Mouse (Mus musculus): ENCODE measurements around the gene Lpin2. TPM values are rescaled to one million over a fixed set of nuclear protein-coding genes. Genes with fewer than 3 reads are reported as not detected.

Lpin2 gene
- polyA plus RNA-seq, 1 experiment: 7.6 TPM

- H3K4me3 ChIP-seq (replicated peaks): peak overlapping the region; percentile 83
- TF ChIP-seq FLI1 (IDR thresholded peaks at IDR 0.05; ENCODE audit: low read length) (no peak), GATA1 (IDR thresholded peaks at IDR 0.05; ENCODE audit: borderline replicate concordance, low read length) (no peak)
- peaks cover 91% of the 10 kb centered on the region for H3K4me1 ChIP-seq
Measured at GRCm38 (mm10) chr17:71195633-71196391, 13.5 kb downstream of the Lpin2 start.

GRCm38 (mm10) chr17:71196415-71196814 lies 14.1 kb downstream of the Lpin2 start:
- Histone ChIP-seq H3K4me1 (peaks cover 87% of the 10 kb centered on the region), H3K27me3 (replicated peaks) (no peaks in the 10 kb centered on the region), H3K9me3 (no peaks in the 10 kb centered on the region), H3K4me3 (replicated peaks) (no peak overlapping the region), H3K36me3 (replicated peaks; ENCODE audit: low read length) (peaks cover 41% of the 10 kb centered on the region)
- no peak for TF ChIP-seq GATA1 (IDR thresholded peaks at IDR 0.05; ENCODE audit: borderline replicate concordance, low read length)
- no peak for TF ChIP-seq FLI1 (IDR thresholded peaks at IDR 0.05; ENCODE audit: low read length)

More at GRCm38 (mm10) chr17:71195633-71196391, 13.5 kb downstream of the Lpin2 start:
- Histone ChIP-seq H3K27me3 (replicated peaks) (no peaks in the 10 kb centered on the region), H3K36me3 (replicated peaks; ENCODE audit: low read length) (peaks cover 38% of the 10 kb centered on the region), H3K9me3 (no peaks in the 10 kb centered on the region)

- TF ChIP-seq FLI1 (IDR thresholded peaks at IDR 0.05; ENCODE audit: low read length): no peak
- TF ChIP-seq GATA1 (IDR thresholded peaks at IDR 0.05; ENCODE audit: borderline replicate concordance, low read length): no peak
- H3K36me3 ChIP-seq (replicated peaks; ENCODE audit: low read length): peaks cover 60% of the 10 kb centered on the region
- no peaks in the 10 kb centered on the region for H3K27me3 ChIP-seq (replicated peaks)
- peaks cover 77% of the 10 kb centered on the region for H3K4me1 ChIP-seq
- H3K4me3 ChIP-seq (replicated peaks): no peak overlapping the region
- H3K9me3 ChIP-seq: no peaks in the 10 kb centered on the region
Measured at GRCm38 (mm10) chr17:71199346-71199745, 17.0 kb downstream of the Lpin2 start.

GRCm38 (mm10) chr17:71202136-71202535 lies 19.8 kb downstream of the Lpin2 start:
- TF ChIP-seq FLI1 (IDR thresholded peaks at IDR 0.05; ENCODE audit: low read length) (no peak), GATA1 (IDR thresholded peaks at IDR 0.05; ENCODE audit: borderline replicate concordance, low read length) (no peak)
- H3K36me3 ChIP-seq (replicated peaks; ENCODE audit: low read length): peaks cover 65% of the 10 kb centered on the region
- no peaks in the 10 kb centered on the region for H3K9me3 ChIP-seq
- H3K4me1 ChIP-seq: peaks cover 75% of the 10 kb centered on the region
- H3K4me3 ChIP-seq (replicated peaks): no peak overlapping the region
- no peaks in the 10 kb centered on the region for H3K27me3 ChIP-seq (replicated peaks)

- TF ChIP-seq GATA1 (IDR thresholded peaks at IDR 0.05; ENCODE audit: borderline replicate concordance, low read length) (no peak), FLI1 (IDR thresholded peaks at IDR 0.05; ENCODE audit: low read length) (no peak)
- no peaks in the 10 kb centered on the region for H3K9me3 ChIP-seq
- H3K4me1 ChIP-seq: peaks cover 80% of the 10 kb centered on the region
- H3K36me3 ChIP-seq (replicated peaks; ENCODE audit: low read length): peaks cover 67% of the 10 kb centered on the region
- no peaks in the 10 kb centered on the region for H3K27me3 ChIP-seq (replicated peaks)
- peak overlapping the region; percentile 83 for H3K4me3 ChIP-seq (replicated peaks)
Measured at GRCm38 (mm10) chr17:71203998-71204808, 21.8 kb downstream of the Lpin2 start.

- Histone ChIP-seq H3K4me1 (peaks cover 80% of the 10 kb centered on the region), H3K27me3 (replicated peaks) (no peaks in the 10 kb centered on the region), H3K9me3 (no peaks in the 10 kb centered on the region), H3K36me3 (replicated peaks; ENCODE audit: low read length) (peaks cover 62% of the 10 kb centered on the region), H3K4me3 (replicated peaks) (no peak overlapping the region)
- TF ChIP-seq FLI1 (IDR thresholded peaks at IDR 0.05; ENCODE audit: low read length) (no peak), GATA1 (IDR thresholded peaks at IDR 0.05; ENCODE audit: borderline replicate concordance, low read length) (no peak)
Measured at GRCm38 (mm10) chr17:71204809-71205091, 22.4 kb downstream of the Lpin2 start.

GRCm38 (mm10) chr17:71206136-71206893 lies 24.0 kb downstream of the Lpin2 start:
- Histone ChIP-seq H3K27me3 (replicated peaks) (no peaks in the 10 kb centered on the region), H3K36me3 (replicated peaks; ENCODE audit: low read length) (peaks cover 50% of the 10 kb centered on the region), H3K9me3 (no peaks in the 10 kb centered on the region), H3K4me1 (peaks cover 82% of the 10 kb centered on the region), H3K4me3 (replicated peaks) (no peak overlapping the region)
- TF ChIP-seq FLI1 (IDR thresholded peaks at IDR 0.05; ENCODE audit: low read length): no peak

GRCm38 (mm10) chr17:71207268-71207667 lies 24.9 kb downstream of the Lpin2 start:
- Histone ChIP-seq H3K9me3 (no peaks in the 10 kb centered on the region), H3K27me3 (replicated peaks) (no peaks in the 10 kb centered on the region), H3K36me3 (replicated peaks; ENCODE audit: low read length) (peaks cover 46% of the 10 kb centered on the region), H3K4me1 (peaks cover 85% of the 10 kb centered on the region), H3K4me3 (replicated peaks) (no peak overlapping the region)
- TF ChIP-seq FLI1 (IDR thresholded peaks at IDR 0.05; ENCODE audit: low read length): no peak
- TF ChIP-seq GATA1 (IDR thresholded peaks at IDR 0.05; ENCODE audit: borderline replicate concordance, low read length): no peak

GRCm38 (mm10) chr17:71208376-71208775 lies 26.0 kb downstream of the Lpin2 start:
- H3K9me3 ChIP-seq: no peaks in the 10 kb centered on the region
- H3K4me1 ChIP-seq: peaks cover 90% of the 10 kb centered on the region
- peaks cover 41% of the 10 kb centered on the region for H3K36me3 ChIP-seq (replicated peaks; ENCODE audit: low read length)
- H3K27me3 ChIP-seq (replicated peaks): no peaks in the 10 kb centered on the region
- TF ChIP-seq GATA1 (IDR thresholded peaks at IDR 0.05; ENCODE audit: borderline replicate concordance, low read length) (no peak), FLI1 (IDR thresholded peaks at IDR 0.05; ENCODE audit: low read length) (no peak)
- H3K4me3 ChIP-seq (replicated peaks): no peak overlapping the region
